Mouse (Mus musculus) cerebellum, postnatal 10 days (tissue): ENCODE results near the gene Ccnd3.

Experiments
- DNase-seq, 2 experiments: peaks; one replicate each; pipeline ENCODE4 v3.0.0; 2021; ENCODE audit warnings: mixed read lengths in 2 of 2

Gene Ccnd3

GRCm38 (mm10) chr17:47554621-47555020 lies 49.8 kb downstream of the Ccnd3 start:
- no peak for DNase-seq

DNA sequence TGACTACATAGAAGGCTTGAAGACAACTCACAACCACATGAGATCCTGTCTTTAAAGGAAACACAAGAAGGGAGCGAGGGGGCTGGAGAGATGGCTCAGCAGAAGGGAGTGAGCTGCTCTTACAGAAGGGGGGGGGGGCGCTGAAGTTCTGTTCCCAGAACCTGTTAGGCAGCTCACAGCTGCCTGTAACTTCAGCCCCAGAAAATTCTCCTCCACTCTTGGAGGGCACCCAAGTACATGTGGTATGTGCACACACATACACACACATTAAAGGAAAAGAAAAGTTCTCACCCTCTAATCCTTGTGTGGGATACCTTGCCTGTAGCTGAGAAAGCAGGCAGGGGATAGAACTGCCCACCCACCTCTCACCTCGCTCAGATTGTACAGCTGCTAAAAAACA lies 52.3 kb downstream of the Ccnd3 start:
- no peak for DNase-seq

DNA sequence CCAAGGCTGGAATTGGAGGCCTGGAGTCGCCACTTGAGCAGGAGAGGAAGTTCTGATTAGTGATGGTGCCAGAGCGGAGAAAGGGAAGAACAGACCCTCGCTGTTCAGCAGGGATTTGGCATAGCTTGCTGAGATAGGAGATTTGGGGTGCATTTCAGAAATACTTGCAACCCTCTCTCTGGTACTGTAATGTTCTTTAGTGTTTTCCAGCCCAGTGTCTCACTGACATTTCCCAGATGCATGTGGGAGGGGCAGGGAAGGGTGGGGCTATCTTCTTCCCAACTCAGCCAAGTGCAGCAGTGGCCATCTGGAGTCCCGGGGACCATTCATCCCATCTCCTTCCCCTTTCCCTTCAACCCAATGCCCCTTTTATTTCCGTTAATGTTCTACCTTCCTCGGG lies 54.9 kb downstream of the Ccnd3 start:
- DNase-seq = no peak

- no peak for DNase-seq
Observed at GRCm38 (mm10) chr17:47562875-47563274, 58.0 kb downstream of the Ccnd3 start.

DNA sequence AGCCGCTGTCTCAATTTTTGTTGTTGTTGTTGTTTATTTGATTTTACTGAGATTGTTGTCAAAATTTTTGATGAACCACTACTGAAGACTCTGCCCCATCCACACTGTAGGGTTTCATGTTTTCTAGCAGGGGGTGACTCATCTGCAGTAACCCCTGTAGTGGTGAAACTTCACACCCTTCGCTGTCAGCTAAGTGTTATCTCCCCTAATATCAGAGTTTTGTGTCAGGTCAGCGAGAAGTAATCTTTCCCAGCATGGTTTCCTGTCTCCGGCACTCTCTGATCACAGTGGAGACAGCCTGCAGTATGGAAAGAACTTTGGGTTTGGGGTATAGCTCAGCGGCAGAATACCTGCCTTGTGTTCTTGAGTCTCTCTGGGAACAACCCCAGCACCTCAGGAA lies 59.8 kb downstream of the Ccnd3 start:
- no peak for DNase-seq

DNA sequence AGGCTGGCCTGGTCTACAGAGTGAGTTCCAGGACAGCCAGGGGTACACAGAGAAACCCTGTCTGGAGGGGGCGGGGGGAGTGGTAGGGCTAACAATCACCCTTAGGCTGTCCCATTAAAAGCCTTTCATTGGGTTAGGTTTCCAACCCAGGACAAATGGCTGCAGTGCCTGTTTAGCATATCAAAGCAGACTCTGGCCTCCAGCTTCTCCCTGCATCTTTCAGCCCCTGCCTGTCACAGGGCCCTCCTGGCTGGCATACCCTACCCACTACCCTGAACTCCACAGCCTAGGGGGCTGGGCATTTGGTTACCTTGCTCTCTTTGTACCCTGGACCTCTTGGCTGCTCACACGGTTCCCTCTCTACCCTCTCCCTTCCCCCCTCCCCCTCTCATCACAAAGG lies 61.3 kb downstream of the Ccnd3 start:
- DNase-seq = no peak

DNA sequence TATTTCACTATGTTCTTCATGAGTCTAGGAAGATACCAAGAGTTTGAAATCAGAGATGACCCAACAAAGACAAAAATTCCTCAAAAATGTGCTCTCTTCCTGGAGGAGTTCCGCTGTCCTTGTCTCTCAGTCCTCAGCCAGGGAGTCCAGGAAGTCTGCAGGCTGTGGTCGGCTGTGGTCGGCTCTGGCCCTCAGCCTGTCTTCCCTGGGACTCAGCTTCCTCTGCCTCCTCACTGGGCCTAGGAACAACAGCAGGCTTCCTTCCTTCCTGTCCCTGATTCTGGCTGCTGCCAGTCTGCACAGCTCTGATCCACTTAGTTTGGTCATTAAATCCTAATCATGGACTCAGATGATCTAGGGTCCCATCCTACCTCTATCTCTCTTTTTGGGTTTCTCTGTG lies 62.4 kb downstream of the Ccnd3 start:
- DNase-seq = no peak

GRCm38 (mm10) chr17:47568389-47568788 lies 63.5 kb downstream of the Ccnd3 start:
- no peak for DNase-seq

GRCm38 (mm10) chr17:47568951-47569527 lies 64.2 kb downstream of the Ccnd3 start:
- DNase-seq = no peak

GRCm38 (mm10) chr17:47571621-47572020 lies 66.8 kb downstream of the Ccnd3 start:
- no peak for DNase-seq

- no peak for DNase-seq
Observed at GRCm38 (mm10) chr17:47572436-47572835, 67.6 kb downstream of the Ccnd3 start.

GRCm38 (mm10) chr17:47574028-47574427 lies 69.2 kb downstream of the Ccnd3 start:
- no peak for DNase-seq

DNA sequence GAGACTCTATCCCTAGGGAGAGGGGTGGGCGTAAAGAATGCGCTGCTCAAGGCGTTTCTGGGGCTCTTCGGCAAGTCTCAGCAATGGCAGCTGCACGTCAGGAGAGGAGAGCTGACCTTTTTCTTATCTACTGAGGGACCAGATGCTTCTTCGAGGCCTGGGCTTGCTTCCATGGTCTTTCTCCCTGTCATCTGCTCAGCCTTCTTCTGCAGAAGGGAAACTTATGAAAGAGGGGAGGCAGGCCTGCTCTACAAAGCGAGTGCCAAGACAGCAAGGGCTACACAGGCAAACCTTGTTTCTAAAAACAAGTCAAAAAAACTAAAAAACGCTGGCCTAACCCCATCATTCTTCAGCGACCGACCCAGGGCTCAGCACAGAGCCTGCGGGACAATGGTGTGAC lies 70.0 kb downstream of the Ccnd3 start:
- no peak for DNase-seq

DNA sequence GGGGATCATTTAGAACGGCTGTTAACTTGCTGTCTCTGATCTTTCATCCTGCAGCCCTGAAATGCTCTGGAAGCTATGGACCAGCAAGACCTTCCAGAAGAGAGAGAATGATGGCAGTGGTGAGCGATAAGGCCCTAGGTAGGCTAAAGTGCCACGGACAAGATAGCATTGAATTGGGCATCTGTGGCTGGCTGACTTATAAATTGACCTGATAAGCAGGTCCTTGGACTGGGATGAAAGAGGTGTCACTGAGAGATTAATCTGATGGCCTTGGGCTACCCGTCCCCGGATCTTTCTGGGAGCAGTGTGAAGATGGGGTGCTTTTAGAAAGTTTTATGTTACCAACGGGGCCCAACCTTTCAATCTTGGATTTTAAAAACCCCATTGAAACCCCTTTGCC lies 73.8 kb downstream of the Ccnd3 start:
- no peak for DNase-seq

DNA sequence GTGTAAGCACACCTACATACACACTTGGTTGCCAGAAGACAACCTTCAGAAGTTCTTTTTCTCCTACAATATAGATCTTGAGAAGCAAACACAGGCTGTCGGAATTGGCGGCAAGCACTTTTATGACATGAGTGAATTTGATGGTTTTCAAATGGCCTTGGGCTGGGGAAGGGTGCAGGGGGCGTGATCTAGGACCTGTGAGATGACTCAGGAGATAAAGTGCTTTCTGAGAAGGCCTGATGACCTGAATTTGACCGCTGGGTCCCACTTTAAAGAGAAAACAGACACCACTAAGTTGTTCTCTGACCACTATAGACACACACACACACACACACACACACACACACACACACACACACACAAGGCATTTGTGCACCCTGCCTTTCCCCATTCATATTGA lies 76.1 kb downstream of the Ccnd3 start:
- DNase-seq = no peak

- no peak for DNase-seq
Observed at GRCm38 (mm10) chr17:47588517-47588916, 83.7 kb downstream of the Ccnd3 start.

DNA sequence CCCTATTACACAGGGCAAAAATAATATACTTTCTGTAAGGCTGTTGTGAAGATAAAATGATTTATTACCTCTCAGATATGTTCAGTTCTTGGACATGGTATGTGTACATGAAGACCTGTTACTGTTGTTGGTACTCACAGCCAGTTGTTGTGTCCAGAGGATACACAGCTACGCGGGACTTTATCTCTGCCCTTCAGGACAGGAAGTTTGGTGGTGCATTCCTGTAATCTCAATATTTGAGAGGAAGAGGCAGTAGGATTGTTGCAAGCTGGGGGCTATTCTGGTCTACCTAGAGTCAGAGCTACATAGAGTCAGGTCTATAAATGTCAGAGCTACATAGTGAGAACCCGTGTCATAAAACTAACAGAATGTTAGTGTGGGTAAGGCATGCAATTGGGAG lies 86.2 kb downstream of the Ccnd3 start:
- no peak for DNase-seq

DNA sequence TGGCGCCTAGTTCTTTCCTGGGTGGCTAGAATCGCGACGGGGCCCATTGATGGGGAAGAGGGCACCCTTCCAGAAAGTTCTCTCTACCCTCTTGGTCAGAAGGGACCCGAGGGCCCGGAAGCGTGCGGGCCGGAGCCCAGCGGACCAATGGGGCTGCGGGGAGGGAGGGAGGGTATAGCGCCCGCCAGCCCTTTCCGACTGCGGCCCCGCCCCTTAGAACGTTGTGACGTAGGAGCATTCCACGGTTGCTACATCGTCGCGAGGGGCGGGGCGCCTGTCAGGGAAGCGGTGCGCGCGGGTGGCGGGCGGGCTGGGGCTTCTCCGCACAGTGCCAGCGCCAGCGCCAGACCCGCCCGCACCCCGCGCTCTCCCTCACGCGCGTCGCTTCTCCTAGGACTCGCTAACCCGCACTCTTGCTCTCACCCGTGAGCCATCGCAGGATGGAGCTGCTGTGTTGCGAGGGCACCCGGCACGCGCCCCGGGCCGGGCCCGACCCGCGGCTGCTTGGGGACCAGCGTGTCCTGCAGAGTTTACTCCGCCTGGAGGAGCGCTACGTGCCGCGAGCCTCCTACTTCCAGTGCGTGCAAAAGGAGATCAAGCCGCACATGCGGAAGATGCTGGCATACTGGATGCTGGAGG lies 88.5 kb downstream of the Ccnd3 start:
- DNase-seq = peak; percentile 97 to 98

DNA sequence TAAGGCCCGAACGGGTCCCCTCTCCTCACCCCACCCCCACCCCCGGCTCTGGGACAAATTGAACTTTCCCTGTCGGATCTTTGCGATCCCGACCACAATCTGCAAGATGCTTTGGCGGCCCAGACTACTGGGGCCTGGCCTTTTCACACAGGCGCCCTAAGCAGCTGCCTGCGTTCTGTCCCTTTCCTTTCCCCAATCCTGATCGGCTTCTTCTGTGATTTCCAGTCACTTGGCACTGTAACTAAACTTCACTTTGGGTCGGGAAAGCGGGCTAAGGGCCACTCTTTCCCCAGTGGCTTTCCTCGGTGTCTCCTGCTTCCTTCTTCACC lies 89.0 kb downstream of the Ccnd3 start:
- DNase-seq = no peak

DNA sequence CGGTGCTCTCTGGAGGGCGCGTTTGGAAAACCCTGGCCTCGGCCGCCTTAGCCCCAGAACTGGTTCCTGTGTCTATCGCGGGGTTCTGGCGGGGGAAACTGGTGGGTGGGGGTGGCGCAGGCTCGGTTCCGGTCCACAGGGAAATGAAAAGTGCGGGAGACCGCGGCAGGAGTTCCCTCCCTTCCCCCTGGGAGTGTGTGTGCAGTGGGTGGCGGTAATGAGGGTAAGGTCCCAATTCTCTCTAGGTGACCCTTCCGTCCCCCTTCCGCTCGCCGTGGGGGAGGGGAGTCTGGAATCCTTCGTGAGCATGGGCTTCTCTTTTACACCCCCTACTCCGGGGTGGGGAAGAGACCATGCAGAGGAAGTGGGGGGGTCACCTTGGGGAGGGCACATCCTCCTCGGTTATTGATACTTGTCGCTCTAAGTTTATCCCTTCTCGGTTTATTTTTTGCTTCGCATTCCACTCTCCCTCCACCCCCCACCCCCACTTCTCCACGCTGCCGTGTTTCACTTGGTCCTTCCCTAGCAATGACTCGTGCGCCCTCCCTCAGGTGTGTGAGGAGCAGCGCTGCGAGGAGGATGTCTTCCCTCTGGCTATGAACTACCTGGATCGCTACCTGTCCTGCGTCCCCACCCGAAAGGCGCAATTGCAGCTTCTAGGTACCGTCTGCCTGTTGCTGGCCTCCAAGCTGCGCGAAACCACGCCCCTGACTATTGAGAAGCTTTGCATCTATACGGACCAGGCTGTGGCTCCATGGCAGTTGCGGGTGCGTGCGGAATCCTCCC lies 89.5 kb downstream of the Ccnd3 start:
- DNase-seq = peak; percentile 49 to 57

GRCm38 (mm10) chr17:47594969-47595247 lies 90.1 kb downstream of the Ccnd3 start:
- no peak for DNase-seq

GRCm38 (mm10) chr17:47595248-47596161 lies 90.7 kb downstream of the Ccnd3 start:
- peak in 1 of 2 experiments; percentile 26 for DNase-seq

- peak in 1 of 2 experiments; percentile 37 for DNase-seq
Observed at GRCm38 (mm10) chr17:47596162-47596838, 91.4 kb downstream of the Ccnd3 start.
